Mouse (Mus musculus): ENCODE results near the gene Inhbe.

DNA sequence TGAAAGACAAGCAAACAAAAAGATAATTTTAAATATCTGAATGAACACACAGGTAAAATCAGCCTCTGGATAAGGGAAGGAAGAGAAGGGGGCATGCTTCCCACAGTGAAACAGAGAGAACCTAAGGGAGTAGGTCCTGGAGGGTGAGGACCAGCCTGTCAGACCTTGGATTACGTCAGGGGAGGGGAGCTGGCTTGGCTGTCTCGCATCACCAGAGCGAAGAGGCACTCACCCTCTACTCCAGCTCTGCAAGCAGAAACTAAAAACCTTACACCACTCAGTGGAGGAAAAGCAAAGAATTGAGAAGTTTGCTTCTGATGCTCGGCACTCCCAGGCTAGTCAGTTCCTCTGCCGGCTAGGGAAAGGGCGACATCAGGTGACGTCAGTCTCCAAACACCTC lies 34.2 kb downstream of the Inhbe start:
- TF ChIP-seq CTCF (IDR thresholded peaks at IDR 0.05; ENCODE audit: borderline replicate concordance, insufficient read depth, low read length) = no peak
- no peak for TF ChIP-seq POLR2A (IDR thresholded peaks at IDR 0.05; ENCODE audit: low read depth, low read length)

All from embryonic fibroblast, embryonic 13.5 days (primary cell).